Mouse (Mus musculus) limb, embryonic 12.5 days (tissue): ENCODE measurements around the gene Ppp4r2. TPM values are rescaled to one million over a fixed set of nuclear protein-coding genes. Genes with fewer than 3 reads are reported as not detected.

Source experiments
- ATAC-seq: fragments of 200-750 bp; cut with Nextera tagmentation; 2 replicates; pipeline ENCODE4 v1.8.0; 2017; ENCODE audit warnings: low read depth, moderate TSS enrichment; ENCODE audit not compliant: insufficient number of reproducible peaks, insufficient read depth, low FRiP score, low TSS enrichment
- H3K27ac ChIP-seq: fragments of 300-500 bp; sonication (generic); 2 replicates; pipeline ENCODE4 v1.5.1; 2016; ENCODE audit warnings: mild to moderate bottlenecking, moderate library complexity
- H3K27me3 ChIP-seq: fragments of 300-500 bp; sonication (generic); 2 replicates; pipeline ENCODE4 v1.6.1; 2016; ENCODE audit warnings: mild to moderate bottlenecking, moderate library complexity
- H3K36me3 ChIP-seq: fragments of 300-500 bp; sonication (generic); 2 replicates; pipeline ENCODE4 v1.6.1; 2016; ENCODE audit warnings: mild to moderate bottlenecking, moderate library complexity
- H3K4me1 ChIP-seq: fragments of 300-500 bp; sonication (generic); replicated peaks from 2 replicates; pipeline ENCODE4 v1.6.1; 2016
- H3K4me2 ChIP-seq: fragments of 300-500 bp; sonication (generic); 2 replicates; pipeline ENCODE4 v1.6.1; 2016; ENCODE audit warnings: mild to moderate bottlenecking, moderate library complexity
- H3K4me3 ChIP-seq: fragments of 300-500 bp; sonication (generic); replicated peaks from 2 replicates; pipeline ENCODE4 v1.5.1; 2016; ENCODE audit warnings: mild to moderate bottlenecking
- H3K9ac ChIP-seq: fragments of 300-500 bp; sonication (generic); replicated peaks from 2 replicates; pipeline ENCODE4 v1.6.1; 2016; ENCODE audit warnings: mild to moderate bottlenecking, moderate library complexity
- H3K9me3 ChIP-seq: fragments of 300-500 bp; sonication (generic); 2 replicates; pipeline ENCODE4 v1.6.1; 2016; ENCODE audit warnings: mild to moderate bottlenecking, moderate library complexity
- WGBS: fragments of 180-500 bp; shearing (Covaris S2); methylation state at CpG from one replicate; pipeline ENCODE4 v1.1.7; 2016; 5-methylcytosine and 5-hydroxymethylcytosine counted together
- polyA plus RNA-seq: library from polyadenylated mRNA; unstranded; fragments of >200 nt; fragmentation: Nextera tagmentation; extraction: Ambion mirVana; gene quantifications from 2 replicates; pipeline ENCODE4 v1.2.1, GENCODE M21; 2016

Ppp4r2 gene
- polyA plus RNA-seq, 1 experiment from 2014 or later, result 25.0 TPM

GRCm38 (mm10) chr6:100868863-100869262 lies 35.4 kb downstream of the Ppp4r2 start:
- Histone ChIP-seq H3K4me3 (no peak overlapping the region), H3K4me2 (no peak overlapping the region), H3K36me3 (peaks cover 34% of the 10 kb centered on the region), H3K27me3 (no peaks in the 10 kb centered on the region), H3K9ac (no peak overlapping the region), H3K9me3 (peaks cover 5% of the 10 kb centered on the region; the same call in 1 of the 2 replicates), H3K4me1 (no peaks in the 10 kb centered on the region), H3K27ac (no peak overlapping the region)
- no peak for ATAC-seq
- 34% methylated on average over 5 of the region's 5 CpGs for WGBS

GRCm38 (mm10) chr6:100869909-100870308 lies 36.5 kb downstream of the Ppp4r2 start:
- no peak overlapping the region for H3K27ac ChIP-seq
- ATAC-seq, result no peak
- WGBS, result 87% methylated on average over 9 of the region's 9 CpGs
- no peaks in the 10 kb centered on the region for H3K4me1 ChIP-seq
- H3K4me2 ChIP-seq, result no peak overlapping the region
- H3K4me3 ChIP-seq, result no peak overlapping the region
- no peaks in the 10 kb centered on the region for H3K27me3 ChIP-seq
- H3K9ac ChIP-seq, result no peak overlapping the region
- peaks cover 5% of the 10 kb centered on the region; the same call in 1 of the 2 replicates for H3K9me3 ChIP-seq
- peaks cover 27% of the 10 kb centered on the region for H3K36me3 ChIP-seq

- Histone ChIP-seq H3K27me3 (peaks cover 4% of the 10 kb centered on the region; the same call in 1 of the 2 replicates), H3K4me2 (no peak overlapping the region), H3K36me3 (peaks cover 9% of the 10 kb centered on the region; the same call in 1 of the 2 replicates), H3K9ac (no peak overlapping the region), H3K9me3 (peaks cover 5% of the 10 kb centered on the region; the same call in 1 of the 2 replicates), H3K27ac (no peak overlapping the region), H3K4me3 (no peak overlapping the region), H3K4me1 (no peaks in the 10 kb centered on the region)
- 73% methylated on average over 6 of the region's 6 CpGs for WGBS
- no peak for ATAC-seq
These were observed 39.8 kb downstream of the Ppp4r2 start for GRCm38 (mm10) chr6:100873191-100873590.

- no peak overlapping the region for H3K4me3 ChIP-seq
- no peak overlapping the region for H3K9ac ChIP-seq
- H3K9me3 ChIP-seq, result peaks cover 4% of the 10 kb centered on the region; the same call in 1 of the 2 replicates
- ATAC-seq, result no peak
- H3K36me3 ChIP-seq, result no peaks in the 10 kb centered on the region
- WGBS, result 73% methylated on average over 20 of the region's 20 CpGs
- no peak overlapping the region for H3K27ac ChIP-seq
- H3K4me2 ChIP-seq, result no peak overlapping the region
- peaks cover 23% of the 10 kb centered on the region for H3K27me3 ChIP-seq
- H3K4me1 ChIP-seq, result no peaks in the 10 kb centered on the region
These were observed 42.6 kb downstream of the Ppp4r2 start for GRCm38 (mm10) chr6:100875862-100876623.

- peaks cover 28% of the 10 kb centered on the region for H3K27me3 ChIP-seq
- H3K4me2 ChIP-seq, result no peak overlapping the region
- H3K36me3 ChIP-seq, result no peaks in the 10 kb centered on the region
- H3K4me1 ChIP-seq, result no peaks in the 10 kb centered on the region
- ATAC-seq, result no peak
- 85% methylated on average over 12 of the region's 12 CpGs for WGBS
- H3K9ac ChIP-seq, result no peak overlapping the region
- H3K4me3 ChIP-seq, result no peak overlapping the region
- no peak overlapping the region for H3K27ac ChIP-seq
- H3K9me3 ChIP-seq, result no peaks in the 10 kb centered on the region; the same call in 1 of the 2 replicates
These were observed 43.2 kb downstream of the Ppp4r2 start for GRCm38 (mm10) chr6:100876624-100877017.

DNA sequence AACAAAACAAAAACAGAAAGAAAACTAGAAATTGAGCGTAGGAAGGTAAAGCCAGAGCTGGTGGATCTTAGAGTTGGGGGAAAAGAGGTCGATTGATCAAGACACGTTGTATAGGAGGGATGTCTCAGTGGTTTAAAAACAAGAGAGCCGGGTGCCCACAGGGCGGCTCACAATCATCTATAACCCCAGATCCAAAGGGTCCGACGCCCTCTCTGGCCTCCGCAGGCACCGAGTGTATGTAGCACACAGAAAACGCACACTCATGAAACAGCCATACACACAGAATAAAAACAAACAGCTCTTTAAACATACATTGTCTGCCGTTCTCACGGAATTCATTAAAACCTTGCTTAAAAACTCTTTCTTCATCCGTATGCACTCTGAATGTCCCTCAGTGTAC lies 45.1 kb downstream of the Ppp4r2 start:
- Histone ChIP-seq H3K4me2 (no peak overlapping the region), H3K36me3 (no peaks in the 10 kb centered on the region), H3K9ac (no peak overlapping the region), H3K27me3 (peaks cover 31% of the 10 kb centered on the region), H3K4me3 (no peak overlapping the region), H3K9me3 (no peaks in the 10 kb centered on the region; the same call in 1 of the 2 replicates), H3K4me1 (0 out of 2 replicates have a peak, but pooled peaks cover 3% of the 10 kb centered on the region), H3K27ac (no peak overlapping the region)
- no peak for ATAC-seq
- WGBS, result 85% methylated on average over 13 of the region's 13 CpGs

DNA sequence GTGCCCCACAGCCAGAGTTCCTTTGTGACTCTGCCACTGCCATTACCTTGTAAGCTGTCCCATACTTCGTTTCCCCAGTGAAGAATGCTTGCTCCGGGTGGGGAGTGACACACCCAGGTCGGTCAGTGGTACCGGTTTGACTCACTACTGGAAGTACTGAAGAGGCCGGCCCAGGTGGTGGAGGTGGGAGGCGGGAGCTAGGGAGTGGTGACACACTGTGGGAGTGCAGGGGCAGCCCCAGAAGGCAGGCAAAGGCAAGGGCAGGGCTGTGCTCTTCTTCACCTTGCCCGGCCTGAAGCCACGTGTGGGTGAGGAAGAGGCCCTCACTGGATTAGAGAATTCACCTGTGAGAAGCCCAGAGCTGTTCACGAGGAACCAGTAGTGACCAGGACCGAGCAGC lies 46.2 kb downstream of the Ppp4r2 start:
- H3K4me3 ChIP-seq, result no peak overlapping the region
- H3K27me3 ChIP-seq, result peaks cover 31% of the 10 kb centered on the region
- H3K9ac ChIP-seq, result no peak overlapping the region
- no peaks in the 10 kb centered on the region for H3K36me3 ChIP-seq
- no peak overlapping the region for H3K4me2 ChIP-seq
- H3K4me1 ChIP-seq, result 0 out of 2 replicates have a peak, but pooled peaks cover 3% of the 10 kb centered on the region
- H3K9me3 ChIP-seq, result no peaks in the 10 kb centered on the region; the same call in 1 of the 2 replicates
- WGBS, result 49% methylated on average over 10 of the region's 10 CpGs
- no peak for ATAC-seq
- H3K27ac ChIP-seq, result no peak overlapping the region

- H3K4me3 ChIP-seq, result no peak overlapping the region
- H3K4me1 ChIP-seq, result 0 out of 2 replicates have a peak, but pooled peaks cover 3% of the 10 kb centered on the region
- ATAC-seq, result no peak
- H3K27ac ChIP-seq, result no peak overlapping the region
- peaks cover 27% of the 10 kb centered on the region for H3K27me3 ChIP-seq
- WGBS, result 81% methylated on average over 9 of the region's 9 CpGs
- no peaks in the 10 kb centered on the region; the same call in 1 of the 2 replicates for H3K9me3 ChIP-seq
- no peak overlapping the region for H3K4me2 ChIP-seq
- H3K9ac ChIP-seq, result no peak overlapping the region
- no peaks in the 10 kb centered on the region for H3K36me3 ChIP-seq
These were observed 48.2 kb downstream of the Ppp4r2 start for GRCm38 (mm10) chr6:100881657-100882056.

- ATAC-seq, result peak; percentile 23; the same call in 1 of the 2 replicates
- Histone ChIP-seq H3K9ac (no peak overlapping the region), H3K4me1 (0 out of 2 replicates have a peak, but pooled peaks cover 3% of the 10 kb centered on the region), H3K9me3 (peaks cover 5% of the 10 kb centered on the region; the same call in 1 of the 2 replicates), H3K36me3 (no peaks in the 10 kb centered on the region), H3K4me3 (no peak overlapping the region), H3K27ac (no peak overlapping the region), H3K27me3 (peaks cover 31% of the 10 kb centered on the region), H3K4me2 (peak overlapping the region; percentile 31; the same call in 1 of the 2 replicates)
- 8% methylated on average over 15 of the region's 15 CpGs for WGBS
These were observed 49.2 kb downstream of the Ppp4r2 start for GRCm38 (mm10) chr6:100882381-100883213.

- no peak for ATAC-seq
- H3K27ac ChIP-seq, result no peak overlapping the region
- H3K9ac ChIP-seq, result no peak overlapping the region
- H3K4me1 ChIP-seq, result 0 out of 2 replicates have a peak, but pooled peaks cover 3% of the 10 kb centered on the region
- H3K4me2 ChIP-seq, result no peak overlapping the region
- peaks cover 5% of the 10 kb centered on the region; the same call in 1 of the 2 replicates for H3K9me3 ChIP-seq
- WGBS, result 53% methylated on average over 13 of the region's 13 CpGs
- H3K4me3 ChIP-seq, result no peak overlapping the region
- H3K27me3 ChIP-seq, result peaks cover 31% of the 10 kb centered on the region
- no peaks in the 10 kb centered on the region for H3K36me3 ChIP-seq
These were observed 49.8 kb downstream of the Ppp4r2 start for GRCm38 (mm10) chr6:100883233-100883632.
